Mouse (Mus musculus) cerebellum, adult 2 months (tissue): Measurements from ENCODE around the gene Il33. TPM values are rescaled to one million over a fixed set of nuclear protein-coding genes. Genes with fewer than 3 reads are reported as not detected.

Experiments used
- DNase-seq, 2 experiments: peaks; one replicate each; pipeline ENCODE4 v3.0.0; 2021
- H3K27ac ChIP-seq: fragments of 200-500 bp; 2 replicates; pipeline ENCODE4 v1.5.1; 2012; ENCODE audit warnings: low read length, control low read depth, inconsistent platforms; ENCODE audit not compliant: insufficient read depth
- H3K27me3 ChIP-seq: fragments of 200-500 bp; 2 replicates; pipeline ENCODE4 v1.6.1; 2012; ENCODE audit warnings: inconsistent platforms, mild to moderate bottlenecking, low read length, moderate library complexity; ENCODE audit not compliant: control insufficient read depth, insufficient read depth
- H3K4me1 ChIP-seq: fragments of 200-500 bp; 2 replicates; pipeline ENCODE4 v1.6.1; 2011; ENCODE audit warnings: low read length; ENCODE audit not compliant: control insufficient read depth, insufficient read depth
- H3K4me3 ChIP-seq: fragments of 200-500 bp; replicated peaks from 2 replicates; pipeline ENCODE3; 2011; ENCODE audit warnings: mild to moderate bottlenecking, low read depth, low read length, control low read depth; ENCODE audit not compliant: insufficient read depth
- CTCF ChIP-seq: fragments of 200-500 bp; IDR thresholded peaks from 2 replicates; pipeline ENCODE4 v1.5.1; 2011; ENCODE audit warnings: low read depth, mild to moderate bottlenecking, control low read depth, low read length, moderate library complexity, borderline replicate concordance; ENCODE audit not compliant: insufficient read depth
- POLR2A ChIP-seq: fragments of 200-500 bp; IDR thresholded peaks from 2 replicates; pipeline ENCODE4 v1.6.1; 2011; ENCODE audit warnings: low read length, control low read depth, borderline replicate concordance; ENCODE audit not compliant: insufficient read depth
- WGBS: fragments of 180-500 bp; shearing (Covaris S2); methylation state at CpG from one replicate; pipeline ENCODE4 v1.1.7; 2018; 5-methylcytosine and 5-hydroxymethylcytosine counted together
- polyA plus RNA-seq: library from polyadenylated mRNA; depleted of rRNA; stranded (reverse); fragments of >200 nt; gene quantifications from 2 replicates; pipeline ENCODE4 v1.2.3, GENCODE M21; 2012

Il33 gene
- polyA plus RNA-seq, 1 experiment, result 58.0 TPM

DNA sequence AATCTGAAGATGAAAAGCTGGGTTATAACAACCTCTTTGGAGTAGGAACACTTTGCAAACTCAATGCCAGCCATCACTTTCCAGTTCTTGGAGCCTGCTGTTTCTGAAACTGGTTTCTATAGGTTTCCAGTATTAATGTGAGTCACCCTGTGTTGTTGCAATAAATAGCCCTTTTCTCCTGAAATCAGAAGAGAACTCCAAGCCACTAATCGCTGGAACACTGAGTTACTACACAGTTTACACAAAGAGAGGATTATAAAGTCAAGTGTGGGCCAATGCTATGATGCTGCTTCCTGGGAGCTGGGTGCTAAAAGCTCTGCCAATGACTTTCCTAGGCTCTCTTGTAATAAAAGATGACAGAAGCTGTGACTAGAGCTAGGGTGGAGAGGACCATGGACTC lies 19.0 kb upstream of the Il33 start:
- Histone ChIP-seq H3K27me3 (no peaks in the 10 kb centered on the region), H3K4me3 (no peak overlapping the region), H3K4me1 (no peaks in the 10 kb centered on the region), H3K27ac (no peak overlapping the region; the same call in 1 of the 2 replicates)
- TF ChIP-seq POLR2A, result no peak
- no peak for TF ChIP-seq CTCF
- 68% methylated on average over 1 of the region's 1 CpGs for WGBS
- no peak for DNase-seq

DNA sequence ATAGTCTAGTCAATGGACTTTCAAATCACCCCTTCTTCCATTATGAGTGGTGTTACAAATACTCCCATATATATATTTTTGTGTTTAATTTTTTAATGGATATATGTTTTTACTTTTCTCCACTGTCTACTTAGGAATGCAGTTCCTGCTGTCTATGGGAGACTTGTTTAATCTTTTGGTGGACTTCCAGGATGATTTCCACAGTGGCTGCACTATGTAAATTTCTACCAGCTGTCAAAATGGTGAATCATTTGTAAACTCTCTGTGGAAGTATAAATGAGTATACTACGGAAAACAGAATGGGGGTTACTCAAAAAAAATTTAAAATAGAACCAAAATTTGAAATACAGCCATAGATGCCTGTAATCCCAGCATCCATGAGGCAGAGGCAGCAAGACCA lies 15.7 kb upstream of the Il33 start:
- no peak for DNase-seq
- WGBS, result 39% methylated on average over 1 of the region's 1 CpGs
- Histone ChIP-seq H3K27ac (no peak overlapping the region), H3K4me1 (no peaks in the 10 kb centered on the region; the same call in 1 of the 2 replicates), H3K27me3 (no peaks in the 10 kb centered on the region), H3K4me3 (no peak overlapping the region)
- TF ChIP-seq CTCF (no peak), POLR2A (no peak)

DNA sequence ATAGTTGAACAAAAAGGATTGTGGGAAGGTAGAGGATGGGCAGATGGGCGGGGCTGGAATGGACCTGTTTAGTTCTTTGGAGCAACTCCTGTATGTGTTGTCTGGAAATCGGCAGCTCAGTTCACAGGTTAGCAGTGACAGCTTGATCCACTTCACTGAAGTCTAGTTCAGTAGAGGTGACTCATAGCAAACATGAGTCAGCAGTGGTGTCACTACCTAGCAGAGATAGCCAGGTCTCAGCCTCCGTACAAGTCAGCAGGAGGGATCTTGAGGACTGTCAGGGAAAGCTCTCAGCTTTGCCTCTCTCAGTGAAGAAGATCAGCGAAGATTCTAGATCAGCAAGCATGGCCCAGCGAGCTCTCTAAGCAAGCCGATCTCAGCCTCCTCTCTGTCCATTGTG lies 13.0 kb upstream of the Il33 start:
- 87% methylated on average over 6 of the region's 6 CpGs for WGBS
- H3K4me1 ChIP-seq, result no peaks in the 10 kb centered on the region; the same call in 1 of the 2 replicates
- no peak overlapping the region for H3K27ac ChIP-seq
- H3K4me3 ChIP-seq, result no peak overlapping the region
- DNase-seq, result no peak
- TF ChIP-seq CTCF, result no peak
- no peak for TF ChIP-seq POLR2A
- H3K27me3 ChIP-seq, result no peaks in the 10 kb centered on the region

GRCm38 (mm10) chr19:29917421-29917820 lies 7.5 kb upstream of the Il33 start:
- DNase-seq, result peak in 1 of 2 experiments; percentile 6
- TF ChIP-seq CTCF (no peak), POLR2A (no peak)
- WGBS, result 73% methylated on average over 5 of the region's 5 CpGs
- Histone ChIP-seq H3K4me1 (no peaks in the 10 kb centered on the region), H3K27ac (no peak overlapping the region), H3K4me3 (no peak overlapping the region), H3K27me3 (no peaks in the 10 kb centered on the region; the same call in 1 of the 2 replicates)

DNA sequence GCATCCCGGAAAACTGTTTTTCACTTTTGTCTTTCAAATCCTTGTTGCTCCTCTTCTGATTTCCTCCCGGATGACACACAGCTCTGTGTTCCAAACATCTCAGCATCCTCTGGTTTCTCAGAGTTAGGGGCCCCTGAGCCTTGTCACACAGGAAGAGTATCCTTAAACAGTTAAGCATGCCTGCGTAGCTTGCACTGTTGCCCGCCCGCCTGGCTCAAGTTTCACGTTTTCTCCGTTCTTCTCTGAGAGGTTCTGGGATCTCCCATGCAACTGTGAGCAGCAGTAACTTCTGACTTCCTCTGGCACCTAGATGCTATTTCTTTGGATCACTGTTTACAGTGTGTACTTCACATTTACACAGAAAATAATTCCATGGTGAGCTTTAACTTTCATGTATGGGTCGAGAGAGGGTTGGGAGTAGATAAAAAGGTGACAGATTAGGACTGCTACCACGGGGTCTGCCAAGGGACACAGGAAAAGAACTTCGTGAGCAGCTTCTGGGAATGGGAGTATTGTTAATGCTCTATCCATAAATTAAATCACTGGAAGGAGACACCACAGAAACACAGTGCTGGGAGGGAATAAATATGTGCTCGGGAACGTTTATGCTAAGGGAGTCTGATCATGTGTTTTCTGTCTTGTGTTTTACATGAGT lies 1.3 kb downstream of the Il33 start:
- 55% methylated on average over 12 of the region's 12 CpGs for WGBS
- H3K27ac ChIP-seq, result no peak overlapping the region
- H3K27me3 ChIP-seq, result no peaks in the 10 kb centered on the region
- H3K4me1 ChIP-seq, result peaks cover 5% of the 10 kb centered on the region; the same call in 1 of the 2 replicates
- no peak for DNase-seq
- TF ChIP-seq CTCF, result no peak
- no peak for TF ChIP-seq POLR2A
- no peak overlapping the region for H3K4me3 ChIP-seq

DNA sequence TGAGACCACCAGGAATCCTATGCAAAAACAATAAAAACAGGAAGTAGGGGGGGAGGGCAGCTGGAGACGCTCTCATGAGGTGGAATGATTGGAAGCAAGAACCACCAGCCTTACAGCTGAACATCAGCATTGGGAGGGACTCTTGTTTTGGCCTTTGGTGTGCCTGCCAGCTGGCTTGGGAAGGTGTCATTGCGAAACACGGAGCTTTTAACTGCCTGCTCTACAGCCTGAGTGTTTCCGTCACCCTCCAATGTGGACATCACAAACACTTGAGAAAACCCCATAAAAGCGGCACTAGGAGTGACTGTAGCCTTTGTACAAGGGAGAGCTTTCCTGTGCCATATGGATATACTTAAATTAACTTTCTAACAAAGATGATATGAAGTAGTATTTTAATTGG lies 5.4 kb downstream of the Il33 start:
- no peak for TF ChIP-seq POLR2A
- TF ChIP-seq CTCF, result no peak
- WGBS, result 62% methylated on average over 5 of the region's 5 CpGs
- no peaks in the 10 kb centered on the region for H3K27me3 ChIP-seq
- H3K4me1 ChIP-seq, result no peaks in the 10 kb centered on the region
- H3K4me3 ChIP-seq, result no peak overlapping the region
- DNase-seq, result no peak
- H3K27ac ChIP-seq, result no peak overlapping the region

DNA sequence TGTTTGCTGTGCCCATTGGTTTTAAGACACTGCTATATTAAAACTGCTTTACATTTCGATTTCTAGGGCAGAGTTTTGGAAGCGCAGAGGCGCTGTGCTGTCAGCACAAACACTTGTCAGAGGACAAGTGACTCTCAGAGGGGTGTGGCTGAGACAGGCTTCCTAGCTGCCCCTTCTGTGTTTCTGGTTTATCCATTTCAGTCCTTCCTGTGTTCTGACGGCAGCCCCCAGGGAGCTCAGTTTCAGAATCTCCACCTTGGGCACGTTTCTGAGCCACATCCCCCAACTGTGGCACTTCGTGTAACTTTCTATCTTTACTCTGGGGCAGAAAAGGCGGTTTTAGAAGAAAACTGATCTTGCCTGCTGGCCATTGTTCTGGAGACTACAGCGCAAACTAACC lies 12.5 kb downstream of the Il33 start:
- 55% methylated on average over 8 of the region's 8 CpGs for WGBS
- TF ChIP-seq CTCF (no peak), POLR2A (no peak)
- H3K27me3 ChIP-seq, result no peaks in the 10 kb centered on the region
- H3K4me3 ChIP-seq, result no peak overlapping the region
- no peaks in the 10 kb centered on the region for H3K4me1 ChIP-seq
- DNase-seq, result no peak
- no peak overlapping the region for H3K27ac ChIP-seq

DNA sequence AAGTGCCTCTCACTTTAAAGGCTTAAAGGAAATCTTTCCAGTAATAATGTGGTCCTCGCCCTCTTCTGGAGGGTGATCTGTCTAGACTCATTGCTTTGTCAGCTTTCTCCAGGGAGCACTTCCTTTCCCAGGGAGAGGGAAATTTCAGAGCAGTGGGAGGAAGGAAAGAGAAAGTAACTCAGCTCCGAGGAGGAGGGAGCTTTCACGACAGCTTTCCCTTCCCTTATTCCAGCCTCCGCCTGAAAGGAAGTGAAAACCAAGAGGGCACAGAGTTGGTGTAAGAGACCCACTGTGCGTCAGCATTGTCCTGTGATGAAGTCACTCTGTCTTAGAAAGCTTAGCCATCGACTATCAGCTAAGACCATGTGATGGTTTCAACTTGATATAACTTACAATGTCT lies 15.3 kb downstream of the Il33 start:
- TF ChIP-seq POLR2A (no peak), CTCF (no peak)
- WGBS, result 56% methylated on average over 6 of the region's 6 CpGs
- DNase-seq, result no peak
- Histone ChIP-seq H3K4me3 (no peak overlapping the region), H3K4me1 (no peaks in the 10 kb centered on the region), H3K27ac (no peak overlapping the region), H3K27me3 (no peaks in the 10 kb centered on the region)
